Mouse (Mus musculus) kidney, postnatal 10 days (tissue): ENCODE measurements around the gene Ppef2.

Experiments
- DNase-seq: peaks from one replicate; pipeline ENCODE4 v3.0.0; 2021; ENCODE audit warnings: mixed read lengths

Gene Ppef2

GRCm38 (mm10) chr5:92256218-92256617, at the start of gene Ppef2:
TSS of gene Ppef2 (minus strand) at chr5:92256278.
- DNase-seq, result peak; percentile 36

DNA sequence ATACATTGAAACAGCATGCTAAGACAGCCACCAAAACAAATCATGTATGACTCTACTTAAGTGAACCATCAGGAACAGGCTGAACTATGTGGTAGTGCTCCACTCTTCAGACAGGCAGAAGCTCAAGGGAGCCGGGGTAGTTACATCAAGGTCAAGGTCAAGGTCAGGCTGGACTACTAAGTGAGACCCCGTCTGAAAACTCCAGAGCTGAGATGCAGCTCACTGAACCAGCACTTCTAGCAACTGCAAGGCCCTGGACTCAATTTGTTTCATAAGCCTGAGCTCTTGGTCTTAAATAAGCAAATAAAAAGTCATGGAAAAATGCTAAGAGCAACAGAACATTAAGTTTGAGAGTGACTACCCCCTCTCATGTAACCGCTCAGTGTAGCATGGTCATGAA, 48.2 kb upstream of the Ppef2 start:
- no peak for DNase-seq

DNA sequence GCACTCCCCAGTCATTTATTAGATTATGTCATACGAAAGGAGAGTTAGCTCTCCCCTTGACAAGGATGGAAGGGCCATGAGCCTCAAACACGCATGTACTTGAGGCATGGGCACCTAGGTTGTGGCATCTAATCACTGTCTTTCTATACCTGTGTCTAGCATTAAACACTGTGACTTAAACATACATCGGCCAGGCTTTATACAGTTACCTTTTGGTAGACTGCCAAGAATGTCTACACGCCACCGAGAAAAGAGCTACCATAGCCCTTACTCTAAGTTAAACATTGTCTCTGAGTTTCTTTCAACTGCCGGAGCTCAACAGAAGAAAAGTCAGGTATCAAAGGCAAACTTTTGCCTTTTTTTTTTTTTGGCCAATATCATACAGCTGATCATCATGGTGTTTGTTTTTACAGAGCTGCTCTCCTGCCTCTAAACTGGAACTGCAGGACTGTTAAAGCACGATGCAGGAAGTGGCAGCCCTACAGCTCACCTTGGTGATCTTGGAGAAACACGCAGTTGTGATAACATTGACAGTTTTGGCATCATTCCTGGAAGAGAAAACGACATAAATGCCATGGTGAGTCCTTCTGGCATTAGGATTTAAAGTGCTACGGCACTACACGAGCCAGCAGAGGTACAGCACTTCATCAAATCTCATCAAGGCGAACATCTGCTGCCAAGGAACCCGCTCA, 46.2 kb upstream of the Ppef2 start:
- no peak for DNase-seq

- no peak for DNase-seq
These were observed 38.4 kb upstream of the Ppef2 start for GRCm38 (mm10) chr5:92294525-92294924.

GRCm38 (mm10) chr5:92291652-92292414, 35.8 kb upstream of the Ppef2 start:
- DNase-seq, result no peak

DNA sequence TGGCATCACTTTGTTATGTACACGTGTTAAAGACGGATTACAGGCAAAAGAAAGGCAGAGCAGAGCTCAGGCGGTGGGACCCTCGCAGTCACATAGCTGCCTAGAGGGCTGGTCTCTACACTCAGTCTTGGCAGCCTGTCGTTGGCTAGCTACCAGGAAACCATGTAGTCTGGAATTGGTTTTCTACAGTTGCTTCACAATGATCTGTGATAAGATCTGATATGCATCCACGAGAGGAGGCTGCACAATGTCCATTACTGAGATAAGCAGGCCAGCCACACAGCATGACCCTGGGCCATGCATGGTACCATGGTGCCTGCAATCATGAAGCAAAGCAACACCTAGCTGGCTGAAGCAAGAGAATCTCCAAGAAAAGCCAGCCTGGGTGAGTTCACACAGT, 31.8 kb upstream of the Ppef2 start:
- DNase-seq, result no peak

DNA sequence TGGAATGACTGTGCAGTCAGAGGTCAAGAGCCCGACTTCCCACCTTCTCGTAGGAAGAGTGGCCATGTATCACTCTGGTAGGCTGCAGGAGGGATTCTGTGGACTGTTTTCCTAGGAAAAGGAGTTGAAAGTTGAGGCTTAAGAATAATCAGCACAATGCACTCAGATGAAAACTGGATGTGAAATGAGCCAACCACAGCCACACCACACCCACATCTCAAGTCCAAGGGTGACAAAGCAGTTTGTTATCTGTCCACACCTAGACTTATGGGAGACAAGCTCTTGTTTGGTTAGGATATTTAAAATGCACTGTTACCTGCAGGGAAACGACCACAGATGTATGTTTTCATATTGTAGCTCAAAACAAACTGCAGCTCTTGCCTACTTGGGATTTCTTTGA, 27.0 kb upstream of the Ppef2 start:
- DNase-seq, result no peak

- no peak for DNase-seq
These were observed 26.5 kb upstream of the Ppef2 start for GRCm38 (mm10) chr5:92282571-92282970.

DNA sequence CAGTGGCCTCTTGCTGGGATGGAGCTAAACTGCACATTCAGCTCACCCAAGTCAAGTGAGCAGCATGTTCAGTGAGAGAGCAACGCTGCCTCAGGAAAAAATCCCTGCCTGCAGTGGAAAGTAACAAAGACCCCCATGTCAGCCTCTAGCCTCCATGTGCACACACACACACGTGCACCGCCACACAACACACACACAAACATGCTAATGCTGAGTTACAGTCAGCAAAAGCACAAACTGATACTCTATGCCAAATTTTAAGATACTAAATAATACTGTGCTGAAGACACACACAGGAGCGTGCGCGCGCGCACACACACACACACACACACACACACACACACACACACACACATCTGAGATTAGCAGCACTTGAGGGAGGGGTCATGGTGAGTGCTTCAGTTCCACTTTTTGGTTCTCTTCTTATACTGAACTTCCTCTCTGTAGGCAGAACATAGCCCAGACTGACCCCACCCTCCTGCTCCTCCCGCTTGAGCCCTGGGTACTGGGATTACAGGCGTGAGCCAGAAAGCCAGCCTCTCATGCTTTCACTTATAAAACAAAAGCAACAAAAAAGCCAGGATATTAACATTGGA, 23.0 kb upstream of the Ppef2 start:
- DNase-seq, result no peak

DNA sequence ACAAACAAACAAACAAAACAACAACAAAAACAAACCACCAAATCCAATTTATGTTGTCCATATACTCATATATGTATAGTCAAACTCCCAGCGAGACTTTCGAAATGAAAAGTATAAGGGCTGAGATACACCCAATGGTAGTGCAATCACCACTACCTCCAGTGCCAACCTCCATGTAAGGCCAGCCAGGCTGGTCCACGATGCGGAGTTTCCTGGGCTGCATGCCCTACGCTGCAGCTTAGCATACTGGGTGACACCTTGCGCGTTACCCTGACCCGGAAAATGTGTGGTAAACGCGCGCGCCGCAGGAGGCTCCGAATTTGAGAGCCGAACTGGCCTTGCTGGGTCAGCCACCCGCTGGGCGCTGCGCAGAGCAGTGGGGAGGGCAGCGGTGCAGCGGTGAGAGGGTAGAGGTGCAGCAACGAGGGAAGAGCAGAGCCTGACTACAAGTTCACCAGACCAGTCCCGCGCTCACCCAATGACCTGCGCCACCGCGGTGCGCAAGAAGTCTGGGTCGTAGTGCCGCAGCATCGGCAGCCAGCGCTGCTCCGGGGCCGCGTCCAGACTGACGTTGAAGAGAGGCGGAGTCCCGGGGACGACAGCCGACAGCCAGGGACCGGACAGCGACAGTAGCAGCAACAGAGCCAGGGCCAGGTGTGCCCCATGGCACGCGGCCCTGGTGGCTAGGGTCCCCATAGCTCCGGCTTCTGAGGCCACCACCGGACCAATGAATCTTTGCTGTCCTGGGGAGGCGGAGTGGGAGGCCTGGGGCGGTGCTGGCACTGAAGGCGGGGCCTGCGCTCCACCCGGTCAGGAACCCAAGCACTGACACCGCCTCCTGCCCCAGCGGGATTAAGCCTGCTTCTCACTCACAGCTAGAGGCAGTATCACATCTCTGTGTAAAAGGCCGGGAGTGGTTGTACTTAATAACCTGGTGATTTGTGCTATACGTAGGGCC, 21.6 kb upstream of the Ppef2 start, which contains the start of gene Naaa:
TSS of gene Naaa (minus strand) at position 734 of the 958 bp plus-strand sequence.
- peak; percentile 91 for DNase-seq

DNA sequence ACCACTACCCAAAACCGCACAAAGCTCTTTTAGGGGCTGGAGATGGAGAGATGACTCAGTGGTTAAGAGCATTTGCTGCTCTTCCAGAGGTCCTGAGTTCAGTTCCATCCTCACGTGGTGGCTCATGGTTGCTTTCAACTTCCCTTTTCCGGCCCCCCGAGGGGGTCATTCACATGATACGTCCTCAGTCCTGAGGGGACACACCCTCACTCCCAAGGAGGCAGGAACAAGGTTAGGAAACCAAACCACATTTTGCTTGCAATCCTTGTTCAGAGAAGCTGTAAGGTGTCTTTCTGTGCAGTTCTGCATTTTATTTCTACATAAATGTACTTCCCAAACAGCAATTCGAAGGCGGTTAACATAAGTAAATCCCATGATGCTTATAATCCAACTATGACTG, 14.4 kb upstream of the Ppef2 start:
- no peak for DNase-seq

- peak; percentile 35 for DNase-seq
These were observed 7.8 kb upstream of the Ppef2 start for GRCm38 (mm10) chr5:92263761-92264359.

DNA sequence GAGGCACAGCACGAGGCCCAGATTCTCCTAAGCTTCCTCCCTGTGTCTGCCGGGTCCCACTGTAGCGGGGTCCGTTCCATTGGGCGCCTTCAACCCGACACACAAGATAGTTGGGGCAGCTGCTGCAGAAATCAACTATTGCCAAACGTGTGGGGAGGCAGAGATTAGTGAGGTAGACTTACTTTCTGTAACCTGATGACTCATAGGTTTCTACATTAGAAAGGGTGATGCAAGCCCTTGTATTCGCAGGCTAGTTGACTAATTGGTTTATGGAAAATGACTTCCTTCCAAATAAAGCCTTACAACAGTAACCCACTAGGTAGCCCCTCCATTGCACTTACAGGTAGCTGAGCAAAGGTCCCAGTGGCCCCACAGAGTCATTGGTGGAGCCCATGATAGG, 6.6 kb upstream of the Ppef2 start:
- DNase-seq, result no peak

- DNase-seq, result no peak
These were observed 1.6 kb downstream of the Ppef2 start for GRCm38 (mm10) chr5:92254476-92254875.

- DNase-seq, result peak; percentile 19
These were observed 3.2 kb downstream of the Ppef2 start for GRCm38 (mm10) chr5:92252797-92253343.

DNA sequence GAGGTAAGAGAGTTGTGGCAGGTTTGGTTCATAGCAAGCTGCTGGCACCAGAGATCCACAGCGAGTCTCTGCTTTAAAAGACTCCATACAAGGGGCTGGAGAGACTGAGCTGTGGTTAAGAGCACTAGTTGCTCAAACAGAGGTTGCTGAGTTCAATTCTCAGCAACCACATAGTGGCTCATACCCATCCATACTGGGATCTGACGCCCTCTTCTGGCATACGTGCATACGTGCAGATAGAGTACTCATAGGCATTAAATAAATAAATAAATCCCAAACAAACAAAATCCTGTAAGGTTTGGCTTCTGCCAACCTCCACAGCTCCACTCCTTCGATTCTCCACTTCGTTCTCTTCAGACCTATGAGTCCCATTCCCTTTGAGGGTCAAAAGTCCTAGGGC, 4.0 kb downstream of the Ppef2 start:
- no peak for DNase-seq

DNA sequence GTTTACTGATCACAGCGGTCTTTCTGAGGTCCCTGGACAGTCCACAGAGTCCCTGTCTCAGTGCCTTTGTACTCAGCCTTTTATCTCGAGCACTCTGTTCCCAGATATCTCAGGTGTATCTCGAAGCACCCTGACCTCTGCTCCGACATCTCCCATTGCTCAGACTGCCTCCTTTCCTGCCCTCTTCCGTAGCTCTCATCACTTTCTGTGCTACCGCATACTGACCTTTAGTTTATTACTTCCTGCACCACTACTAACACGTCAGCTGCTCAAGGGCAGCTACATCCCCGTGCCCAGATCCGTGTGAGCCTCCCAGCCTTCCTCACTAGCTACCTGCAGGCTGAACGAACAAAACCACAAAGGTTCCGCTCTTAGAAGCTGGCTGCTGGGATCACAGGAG, 7.5 kb downstream of the Ppef2 start:
- no peak for DNase-seq

- DNase-seq, result no peak
These were observed 10.6 kb downstream of the Ppef2 start for GRCm38 (mm10) chr5:92245483-92245882.

GRCm38 (mm10) chr5:92244900-92245299, 11.2 kb downstream of the Ppef2 start:
- DNase-seq, result no peak

- DNase-seq, result no peak
These were observed 15.3 kb downstream of the Ppef2 start for GRCm38 (mm10) chr5:92240769-92241168.

- peak; percentile 84 for DNase-seq
These were observed 16.5 kb downstream of the Ppef2 start for GRCm38 (mm10) chr5:92239333-92240232.
